Mouse (Mus musculus): ENCODE results near the gene Atp5g3. TPM values are rescaled to one million over a fixed set of nuclear protein-coding genes. Genes with fewer than 3 reads are reported as not detected.
A peak's percentile ranks its signal among the peaks of the same experiment; 100 is the strongest.

Atp5g3 gene
- polyA plus RNA-seq, 1 experiment from 2014 or later: 889 TPM

DNA sequence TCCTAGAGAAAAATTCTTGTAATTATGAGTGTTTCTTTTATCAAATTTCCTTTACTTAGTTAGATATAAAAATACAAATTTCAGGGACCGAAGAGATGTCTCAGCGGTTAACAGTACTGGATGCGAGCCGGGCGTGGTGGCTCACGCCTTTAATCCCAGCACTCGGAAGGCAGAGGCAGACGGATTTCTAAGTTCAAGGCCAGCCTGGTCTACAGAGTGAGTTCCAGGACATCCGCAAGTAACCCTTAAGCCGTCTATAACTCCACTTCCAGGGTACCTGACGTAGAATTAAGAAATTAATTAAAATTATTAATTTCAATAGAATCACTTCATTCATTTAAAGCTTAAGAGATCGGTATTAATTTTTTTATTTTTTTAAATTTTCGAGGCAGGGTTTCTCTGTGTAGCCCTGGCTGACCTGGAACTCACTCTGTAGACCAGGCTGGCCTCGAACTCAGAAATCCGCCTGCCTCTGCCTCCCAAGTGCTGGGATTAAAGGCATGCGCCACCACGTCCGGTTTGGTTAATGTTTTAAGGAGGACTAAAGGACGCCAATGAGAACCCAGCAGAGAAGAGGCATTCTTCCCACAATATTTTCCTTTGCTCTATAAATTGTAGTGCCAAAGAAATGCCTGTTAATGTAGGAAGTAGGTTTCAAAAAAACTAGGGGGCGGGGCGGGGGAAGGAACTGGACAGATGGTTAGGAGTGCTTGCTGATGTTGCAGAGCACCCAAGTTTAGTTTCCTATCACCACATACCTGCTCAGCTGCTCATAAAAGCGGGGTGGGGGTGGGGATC lies 17.5 kb downstream of the Atp5g3 start:
- H3K4me2 ChIP-seq (replicated peaks): peak overlapping the region; percentile 35
- peaks cover 3% of the 10 kb centered on the region; the same call in 1 of the 2 replicates for H3K4me1 ChIP-seq
- no peak overlapping the region for H3K9ac ChIP-seq
- H3K36me3 ChIP-seq: no peaks in the 10 kb centered on the region
- no peak for ATAC-seq (ENCODE audit: insufficient number of reproducible peaks, insufficient read depth, low FRiP score, low TSS enrichment)
- no peaks in the 10 kb centered on the region for H3K9me3 ChIP-seq
- WGBS: 67% methylated on average over 22 of the region's 22 CpGs
- no peaks in the 10 kb centered on the region for H3K27me3 ChIP-seq
- peak overlapping the region; percentile 96 for H3K4me3 ChIP-seq
- no peak overlapping the region for H3K27ac ChIP-seq

GRCm38 (mm10) chr2:73892464-73893296 lies 18.4 kb downstream of the Atp5g3 start, which contains the start of gene Atf2:
Gene Atf2, minus strand, starts transcription at chr2:73892639.
- Histone ChIP-seq H3K27ac (peak within 1 kb of the TSS; percentile 90), H3K9me3 (no peaks in the 10 kb centered on the region), H3K36me3 (no peaks in the 10 kb centered on the region), H3K4me1 (peaks cover 3% of the 10 kb centered on the region; the same call in 1 of the 2 replicates), H3K4me3 (peak within 1 kb of the TSS; percentile 96), H3K27me3 (no peaks in the 10 kb centered on the region), H3K9ac (peak within 1 kb of the TSS; percentile 94), H3K4me2 (replicated peaks) (peak within 1 kb of the TSS; percentile 75)
- under 1% methylated on average over 63 of the region's 63 CpGs for WGBS
- ATAC-seq (ENCODE audit: insufficient number of reproducible peaks, insufficient read depth, low FRiP score, low TSS enrichment): peak; percentile 92

DNA sequence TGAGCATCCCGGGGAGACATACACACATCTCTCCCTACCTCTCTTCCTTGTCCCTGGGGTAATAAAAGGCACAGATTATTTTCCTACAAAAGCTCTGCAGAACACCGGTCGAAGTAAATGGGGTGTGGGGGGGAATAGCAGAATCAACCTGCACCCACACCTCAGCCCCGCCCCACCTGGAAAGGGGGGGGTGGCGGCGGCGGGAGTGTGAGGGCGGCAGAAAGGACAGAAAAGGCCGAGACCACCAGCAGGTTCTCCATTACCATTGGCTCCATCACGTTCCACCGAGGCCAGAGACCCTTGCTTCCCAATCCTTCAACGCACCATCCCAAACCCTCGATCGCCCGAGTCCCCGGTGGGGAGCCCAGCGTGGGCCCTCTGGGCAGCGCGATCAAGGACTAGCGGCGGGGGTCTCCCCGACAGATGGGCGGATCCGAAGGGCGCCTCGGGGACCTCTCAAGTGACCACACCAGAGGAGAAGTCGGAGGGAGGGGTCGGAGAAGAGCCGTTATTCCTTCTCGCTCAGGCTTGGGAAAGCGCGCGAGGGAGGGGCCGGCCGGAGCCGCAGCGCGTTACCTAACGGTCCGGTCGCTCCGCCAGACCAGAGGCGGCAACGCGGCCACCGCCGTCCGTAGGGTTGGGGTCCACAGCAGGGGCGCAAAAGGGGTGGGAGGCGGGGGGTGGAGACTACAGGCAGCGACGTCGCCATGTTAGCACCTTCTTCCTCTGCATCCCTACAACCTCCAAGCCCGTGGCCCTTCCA lies 19.2 kb downstream of the Atp5g3 start:
- Histone ChIP-seq H3K4me1 (peaks cover 3% of the 10 kb centered on the region; the same call in 1 of the 2 replicates), H3K9ac (peak overlapping the region; percentile 94), H3K4me3 (peak overlapping the region; percentile 96), H3K36me3 (no peaks in the 10 kb centered on the region), H3K4me2 (replicated peaks) (peak overlapping the region; percentile 75), H3K9me3 (no peaks in the 10 kb centered on the region), H3K27ac (peak overlapping the region; percentile 90), H3K27me3 (no peaks in the 10 kb centered on the region)
- under 1% methylated on average over 52 of the region's 54 CpGs for WGBS
- peak; percentile 75 for ATAC-seq (ENCODE audit: insufficient number of reproducible peaks, insufficient read depth, low FRiP score, low TSS enrichment)

- 74% methylated on average over 2 of the region's 2 CpGs for WGBS
- Histone ChIP-seq H3K4me1 (no peaks in the 10 kb centered on the region), H3K27ac (no peak overlapping the region), H3K9me3 (no peaks in the 10 kb centered on the region), H3K36me3 (no peaks in the 10 kb centered on the region), H3K27me3 (no peaks in the 10 kb centered on the region), H3K9ac (no peak overlapping the region), H3K4me2 (replicated peaks) (no peak overlapping the region), H3K4me3 (no peak overlapping the region)
- no peak for ATAC-seq (ENCODE audit: insufficient number of reproducible peaks, insufficient read depth, low FRiP score, low TSS enrichment)
Observed at GRCm38 (mm10) chr2:73885997-73886396, 25.1 kb downstream of the Atp5g3 start.

DNA sequence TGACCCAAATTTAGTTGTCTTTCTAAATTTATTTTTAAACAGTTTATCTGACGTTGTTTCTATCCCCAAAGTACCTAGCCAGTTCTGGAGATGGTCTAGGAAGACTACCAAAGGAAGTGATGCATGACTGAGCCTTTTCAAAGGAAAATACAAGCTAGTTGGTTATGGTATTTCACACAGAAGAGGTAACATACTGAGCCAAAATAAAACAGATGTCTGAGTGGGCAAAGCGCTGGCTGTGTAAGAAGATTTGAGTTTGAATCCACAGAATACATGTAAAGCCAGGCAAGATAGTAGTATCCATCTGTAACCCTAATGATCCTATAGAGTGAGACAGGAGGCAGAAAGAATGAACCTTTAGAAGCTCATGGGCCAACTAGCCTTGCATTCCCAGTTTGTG lies 33.2 kb downstream of the Atp5g3 start:
- WGBS: 88% methylated on average over 2 of the region's 2 CpGs
- Histone ChIP-seq H3K4me3 (no peak overlapping the region), H3K4me1 (no peaks in the 10 kb centered on the region), H3K9me3 (no peaks in the 10 kb centered on the region), H3K27ac (no peak overlapping the region), H3K36me3 (peaks cover 7% of the 10 kb centered on the region; the same call in 1 of the 2 replicates), H3K4me2 (replicated peaks) (no peak overlapping the region), H3K27me3 (no peaks in the 10 kb centered on the region), H3K9ac (no peak overlapping the region)
- no peak for ATAC-seq (ENCODE audit: insufficient number of reproducible peaks, insufficient read depth, low FRiP score, low TSS enrichment)

DNA sequence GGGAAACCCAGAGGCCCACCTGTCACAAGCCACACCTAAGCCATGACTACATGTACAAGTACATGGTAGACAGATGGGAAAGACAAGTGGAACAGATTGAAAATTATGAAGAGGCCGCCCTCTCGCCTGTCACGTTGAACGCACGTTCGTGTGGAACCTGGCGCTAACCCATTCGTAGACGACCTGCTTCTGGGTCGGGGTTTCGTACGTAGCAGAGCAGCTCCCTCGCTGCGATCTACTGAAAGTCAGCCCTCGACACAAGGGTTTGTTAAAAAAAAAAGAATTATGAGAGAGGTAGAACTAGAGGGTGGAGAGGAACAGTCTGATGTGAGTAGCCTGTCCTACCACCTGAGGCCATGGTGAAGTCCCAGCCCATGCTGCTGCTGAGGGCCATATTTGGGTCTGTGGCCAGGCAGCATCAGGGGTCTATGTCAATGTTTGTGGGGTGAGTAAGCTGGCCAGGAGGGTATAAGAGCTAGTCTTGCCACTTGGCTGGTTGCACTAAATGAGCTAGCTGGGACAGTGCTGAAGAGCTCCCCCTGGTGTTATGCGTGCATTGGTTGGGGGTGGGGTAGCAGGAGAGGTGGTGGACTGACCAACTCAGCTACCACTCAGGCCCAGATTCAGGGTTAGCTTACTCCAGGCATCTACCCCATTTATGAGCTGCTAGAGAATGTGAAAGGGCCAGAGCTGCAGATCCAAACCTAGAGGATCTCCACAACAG lies 43.2 kb downstream of the Atp5g3 start:
- no peak overlapping the region for H3K9ac ChIP-seq
- 83% methylated on average over 16 of the region's 16 CpGs for WGBS
- no peak overlapping the region for H3K4me3 ChIP-seq
- no peaks in the 10 kb centered on the region for H3K4me1 ChIP-seq
- peaks cover 10% of the 10 kb centered on the region for H3K36me3 ChIP-seq
- ATAC-seq (ENCODE audit: insufficient number of reproducible peaks, insufficient read depth, low FRiP score, low TSS enrichment): no peak
- no peaks in the 10 kb centered on the region for H3K27me3 ChIP-seq
- no peak overlapping the region for H3K4me2 ChIP-seq (replicated peaks)
- H3K9me3 ChIP-seq: no peaks in the 10 kb centered on the region
- H3K27ac ChIP-seq: no peak overlapping the region

DNA sequence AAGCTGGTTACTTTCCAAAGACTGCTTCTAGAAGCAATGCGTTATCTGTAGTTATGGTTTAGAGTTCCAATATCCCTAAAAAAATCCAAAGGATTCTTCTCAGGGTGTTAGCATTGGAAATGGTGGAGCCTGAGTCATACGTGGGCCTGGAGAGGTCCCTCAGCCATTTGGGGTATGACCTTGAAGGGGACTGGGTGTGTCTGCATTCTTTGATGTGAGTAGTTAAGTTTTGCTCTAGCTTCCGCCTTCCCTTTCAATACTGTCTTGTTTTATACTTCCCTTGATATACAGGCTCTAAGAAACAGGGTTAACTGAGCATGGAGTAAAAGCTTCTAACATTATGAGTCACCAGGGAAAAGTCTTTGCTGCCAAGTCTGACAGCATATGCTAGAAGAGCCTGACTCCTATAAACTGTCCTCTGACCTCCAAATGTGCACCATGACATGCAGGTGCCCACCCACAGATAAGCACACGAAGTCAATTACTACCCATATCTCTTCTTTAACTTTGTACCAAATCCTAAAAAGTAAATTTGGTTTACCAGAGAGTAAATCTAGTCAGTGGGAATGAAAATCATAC lies 51.0 kb downstream of the Atp5g3 start:
- H3K27ac ChIP-seq: no peak overlapping the region
- H3K9ac ChIP-seq: no peak overlapping the region
- no peaks in the 10 kb centered on the region for H3K9me3 ChIP-seq
- ATAC-seq (ENCODE audit: insufficient number of reproducible peaks, insufficient read depth, low FRiP score, low TSS enrichment): no peak
- no peak overlapping the region for H3K4me2 ChIP-seq (replicated peaks)
- H3K36me3 ChIP-seq: no peaks in the 10 kb centered on the region
- no peak overlapping the region for H3K4me3 ChIP-seq
- H3K4me1 ChIP-seq: no peaks in the 10 kb centered on the region
- H3K27me3 ChIP-seq: no peaks in the 10 kb centered on the region
- 89% methylated on average over 4 of the region's 4 CpGs for WGBS

Other genes starting within 250 kb of the Atp5g3 start
- 31.5 and 35.0 TPM in 2 replicates for gene Chn1, start 136.0 kb downstream of the Atp5g3 start, polyA plus RNA-seq (2016; fragmentation: Nextera tagmentation; extraction: Ambion mirVana)
- gene Atf2, start 18.7 kb downstream of the Atp5g3 start, polyA plus RNA-seq (2016; fragmentation: Nextera tagmentation; extraction: Ambion mirVana): 82.4 and 83.3 TPM in 2 replicates

Data from embryonic facial prominence, embryonic 12.5 days (tissue).